Mouse (Mus musculus) ES-Bruce4 (cell line): ENCODE data around the gene Sox8. TPM values are rescaled to one million over a fixed set of nuclear protein-coding genes. Genes with fewer than 3 reads are reported as not detected.

Source experiments
- H3K27ac ChIP-seq: 2 replicates; pipeline ENCODE4 v1.5.1; 2012; ENCODE audit warnings: low read length, inconsistent platforms; ENCODE audit not compliant: insufficient read depth
- H3K27me3 ChIP-seq: 2 replicates; pipeline ENCODE4 v1.6.1; 2012; ENCODE audit warnings: mild to moderate bottlenecking, low read length, inconsistent platforms; ENCODE audit not compliant: control insufficient read depth, poor library complexity, insufficient read depth, severe bottlenecking
- H3K36me3 ChIP-seq: 2 replicates; pipeline ENCODE4 v1.6.1; 2012; ENCODE audit warnings: inconsistent platforms, mild to moderate bottlenecking, low read length, moderate library complexity; ENCODE audit not compliant: control insufficient read depth, poor library complexity, insufficient read depth, severe bottlenecking
- H3K4me1 ChIP-seq: one replicate; pipeline ENCODE4 v1.8.1; 2011; ENCODE audit warnings: low read length; ENCODE audit not compliant: control insufficient read depth, insufficient read depth
- H3K4me3 ChIP-seq: 2 replicates; pipeline ENCODE4 v1.5.1; 2011; ENCODE audit warnings: low read depth, mild to moderate bottlenecking, low read length
- H3K9ac ChIP-seq: 2 replicates; pipeline ENCODE4 v1.6.1; 2012; ENCODE audit warnings: low read depth, mild to moderate bottlenecking, inconsistent platforms; ENCODE audit not compliant: poor library complexity, severe bottlenecking
- H3K9me3 ChIP-seq: replicated peaks from 2 replicates; pipeline ENCODE4 v1.6.1; 2012; ENCODE audit warnings: mild to moderate bottlenecking, low read length, inconsistent platforms; ENCODE audit not compliant: control insufficient read depth, poor library complexity, insufficient read depth, severe bottlenecking
- CTCF ChIP-seq: IDR thresholded peaks from one replicate; pipeline ENCODE4 v1.8.1; 2011; ENCODE audit warnings: low read depth, low read length
- EP300 ChIP-seq: IDR thresholded peaks from 2 replicates; pipeline ENCODE4 v1.6.1; 2011; ENCODE audit warnings: low read depth, low read length; ENCODE audit not compliant: insufficient read depth
- POLR2A ChIP-seq: IDR thresholded peaks from one replicate; pipeline ENCODE4 v1.8.1; 2011; ENCODE audit warnings: low read length; ENCODE audit not compliant: insufficient read depth
- polyA plus RNA-seq: library from polyadenylated mRNA; stranded (reverse); fragments of >200 nt; gene quantifications from 2 replicates; pipeline ENCODE4 v1.2.4, GENCODE M21; 2011; ENCODE audit warnings: low read depth; ENCODE audit not compliant: missing spikeins, insufficient read depth, insufficient read length

The Sox8 gene
- polyA plus RNA-seq, 1 experiment: 0.48 TPM

- Histone ChIP-seq H3K4me1 (peaks cover 2% of the 10 kb centered on the region), H3K36me3 (no peaks in the 10 kb centered on the region), H3K27ac (no peak overlapping the region), H3K27me3 (no peaks in the 10 kb centered on the region), H3K9ac (no peak overlapping the region), H3K4me3 (no peak overlapping the region), H3K9me3 (no peaks in the 10 kb centered on the region)
- TF ChIP-seq POLR2A (no peak), EP300 (no peak), CTCF (no peak)
Observed at GRCm38 (mm10) chr17:25540731-25541130, 29.8 kb downstream of the Sox8 start.

GRCm38 (mm10) chr17:25538945-25539875 lies 31.3 kb downstream of the Sox8 start:
- Histone ChIP-seq H3K36me3 (no peaks in the 10 kb centered on the region), H3K9ac (no peak overlapping the region), H3K27me3 (no peaks in the 10 kb centered on the region), H3K4me1 (peaks cover 2% of the 10 kb centered on the region), H3K9me3 (no peaks in the 10 kb centered on the region), H3K27ac (no peak overlapping the region), H3K4me3 (no peak overlapping the region)
- TF ChIP-seq EP300 (no peak), POLR2A (no peak), CTCF (no peak)

GRCm38 (mm10) chr17:25530357-25531022 lies 40.0 kb downstream of the Sox8 start:
- Histone ChIP-seq H3K4me1 (no peaks in the 10 kb centered on the region), H3K27ac (no peak overlapping the region), H3K4me3 (no peak overlapping the region), H3K9ac (no peak overlapping the region), H3K36me3 (no peaks in the 10 kb centered on the region), H3K27me3 (no peaks in the 10 kb centered on the region), H3K9me3 (no peaks in the 10 kb centered on the region)
- TF ChIP-seq CTCF: no peak
- TF ChIP-seq EP300: no peak
- no peak for TF ChIP-seq POLR2A

GRCm38 (mm10) chr17:25522080-25522479 lies 48.4 kb downstream of the Sox8 start:
- no peaks in the 10 kb centered on the region for H3K9me3 ChIP-seq
- no peaks in the 10 kb centered on the region for H3K4me1 ChIP-seq
- no peaks in the 10 kb centered on the region for H3K27me3 ChIP-seq
- H3K27ac ChIP-seq: no peak overlapping the region
- no peak overlapping the region for H3K9ac ChIP-seq
- TF ChIP-seq POLR2A (no peak), CTCF (no peak), EP300 (no peak)
- H3K4me3 ChIP-seq: no peak overlapping the region
- no peaks in the 10 kb centered on the region for H3K36me3 ChIP-seq

GRCm38 (mm10) chr17:25520492-25520891 lies 50.0 kb downstream of the Sox8 start:
- no peaks in the 10 kb centered on the region for H3K27me3 ChIP-seq
- TF ChIP-seq CTCF (no peak), EP300 (no peak), POLR2A (no peak)
- no peaks in the 10 kb centered on the region for H3K4me1 ChIP-seq
- no peaks in the 10 kb centered on the region for H3K9me3 ChIP-seq
- no peaks in the 10 kb centered on the region for H3K36me3 ChIP-seq
- no peak overlapping the region for H3K27ac ChIP-seq
- H3K9ac ChIP-seq: no peak overlapping the region
- no peak overlapping the region for H3K4me3 ChIP-seq

- Histone ChIP-seq H3K9ac (no peak overlapping the region), H3K9me3 (no peaks in the 10 kb centered on the region), H3K36me3 (no peaks in the 10 kb centered on the region), H3K27me3 (no peaks in the 10 kb centered on the region), H3K27ac (no peak overlapping the region), H3K4me3 (no peak overlapping the region), H3K4me1 (no peaks in the 10 kb centered on the region)
- TF ChIP-seq EP300 (no peak), CTCF (no peak), POLR2A (no peak)
Observed at GRCm38 (mm10) chr17:25519511-25519910, 51.0 kb downstream of the Sox8 start.
